Comparison of ENCODE assay signal across 23 mouse cellular contexts in the genomic region with DNA sequence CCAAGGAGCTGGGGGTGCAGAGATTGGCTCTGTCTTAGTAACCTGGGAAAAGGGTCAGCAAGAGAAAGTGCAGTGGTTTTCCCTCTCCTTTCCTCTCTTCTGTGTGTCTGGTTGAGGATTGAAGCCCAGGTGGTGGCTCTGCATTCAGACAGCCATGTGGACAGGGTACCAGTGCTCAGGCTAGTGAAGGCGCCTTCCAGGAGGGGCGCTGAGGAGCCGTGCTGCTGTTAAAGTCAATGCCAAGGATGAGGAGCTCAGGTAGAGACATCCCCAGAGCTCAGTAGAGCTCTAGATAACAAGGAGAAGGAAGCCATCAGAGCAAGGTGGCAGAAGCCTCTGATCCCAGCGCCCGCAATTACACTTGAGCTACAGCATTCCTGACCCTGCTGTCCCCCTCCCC. TPM values are rescaled to one million over a fixed set of nuclear protein-coding genes. Genes with fewer than 3 reads are reported as not detected.
DNase-seq lines count a peak whose midpoint lies in the region; ATAC-seq and TF ChIP-seq lines count a peak whose summit lies in the region.
"Had no signal": no experiment of that assay in that cellular context is flagged by ENCODE, and none has a peak within 500 bp of the region (broad histone marks: within the 10 kb centered on the region; RNA-seq: fewer than 3 reads in every experiment).

No protein-coding gene starts in this region.

- no peak for TF ChIP-seq EP300 in liver, embryonic 14.5 days (IDR thresholded peaks at IDR 0.05; ENCODE audit: low read depth)

- ATAC-seq in liver, embryonic 14.5 days (ENCODE audit: insufficient read depth) = no peak
- no peak for ATAC-seq in liver, embryonic 11.5 days (replicated peaks; ENCODE audit: low FRiP score)
- ATAC-seq: CD4-positive, CD25-positive, alpha-beta regulatory T cell, adult 4 months; midbrain, embryonic 15.5 days had no signal

- H3K9me3 ChIP-seq in liver, embryonic 14.5 days (ENCODE audit: control insufficient read depth, low read length) = no peaks in the 10 kb centered on the region
- no peaks in the 10 kb centered on the region for H3K9me3 ChIP-seq in liver, embryonic 11.5 days (ENCODE audit: control insufficient read depth, low read length)
- H3K9me3 ChIP-seq: embryonic facial prominence, embryonic 13.5 days; heart, embryonic 12.5 days; hindbrain, embryonic 13.5 days; liver, embryonic 13.5 days; midbrain, embryonic 15.5 days had no signal

- no peak overlapping the region for H3K4me2 ChIP-seq in liver, embryonic 14.5 days (ENCODE audit: low read depth)
- H3K4me2 ChIP-seq in liver, embryonic 11.5 days = no peak overlapping the region
- H3K4me2 ChIP-seq: embryonic facial prominence, embryonic 13.5 days; heart, embryonic 12.5 days; hindbrain, embryonic 13.5 days; liver, embryonic 13.5 days; midbrain, embryonic 15.5 days had no signal

- peak; percentile 65 for DNase-seq in cerebellum, adult 9-11 months
- DNase-seq in cerebellum, adult 11 months = no peak
- DNase-seq in gastrocnemius, adult 2 months = no peak
- no peak for DNase-seq in gastrocnemius, adult 18-20 months (ENCODE audit: low spot score)
- no peak for DNase-seq in liver, embryonic 14.5 days (ENCODE audit: low read depth in 3 of 3, low spot score in 3 of 3)
- DNase-seq in liver, embryonic 11.5 days (ENCODE audit: low spot score) = no peak
- peak; percentile 53 for DNase-seq in brain, adult 2 months (ENCODE audit: low read depth, low spot score)
- DNase-seq in spleen, postnatal 10 days (ENCODE audit: low spot score in 2 of 2) = no peak
- DNase-seq: gastrocnemius, postnatal 10 days; heart, adult 11 months; heart, postnatal 14 days; layer of hippocampus, adult 9-11 months; liver, embryonic 13.5 days; lung, postnatal 14 days; right cerebral cortex, postnatal 25 days had no signal

- H3K36me3 ChIP-seq in liver, embryonic 14.5 days (replicated peaks; ENCODE audit: control insufficient read depth, insufficient read depth, low read depth) = no peaks in the 10 kb centered on the region
- no peaks in the 10 kb centered on the region for H3K36me3 ChIP-seq in liver, embryonic 11.5 days (ENCODE audit: control insufficient read depth, insufficient read depth, low read length)
- H3K36me3 ChIP-seq: embryonic facial prominence, embryonic 13.5 days; heart, embryonic 12.5 days; liver, embryonic 13.5 days; midbrain, embryonic 15.5 days had no signal

- H3K27me3 ChIP-seq in liver, embryonic 14.5 days (ENCODE audit: control insufficient read depth, insufficient read depth, low read length) = no peaks in the 10 kb centered on the region
- H3K27me3 ChIP-seq in liver, embryonic 11.5 days (replicated peaks; ENCODE audit: control insufficient read depth, insufficient read depth, low read length) = no peaks in the 10 kb centered on the region
- H3K27me3 ChIP-seq: embryonic facial prominence, embryonic 13.5 days; heart, embryonic 12.5 days; hindbrain, embryonic 13.5 days; liver, embryonic 13.5 days; midbrain, embryonic 15.5 days had no signal

- no peak for TF ChIP-seq CTCF in gastrocnemius, adult 2 months (IDR thresholded peaks at IDR 0.05)
- peak; percentile 25; the same call in 1 of the 2 replicates for TF ChIP-seq CTCF in liver, embryonic 14.5 days (IDR thresholded peaks at IDR 0.05; ENCODE audit: low read depth)

- intact Hi-C loops in gastrocnemius, adult 2 months (cut with DNase I) = loop anchor here (5.0 kb wide), 1 partner anchor 35 kb away; a partner anchor contains a TSS

- H3K9ac ChIP-seq in liver, embryonic 14.5 days (replicated peaks) = no peak overlapping the region
- H3K9ac ChIP-seq in liver, embryonic 11.5 days (ENCODE audit: low read depth, low read length) = no peak overlapping the region
- H3K9ac ChIP-seq: embryonic facial prominence, embryonic 13.5 days; heart, embryonic 12.5 days; hindbrain, embryonic 13.5 days; liver, embryonic 13.5 days; midbrain, embryonic 15.5 days had no signal

- H3K27ac ChIP-seq in gastrocnemius, adult 2 months = peak overlapping the region; percentile 84
- H3K27ac ChIP-seq in liver, embryonic 14.5 days = no peak overlapping the region
- H3K27ac ChIP-seq in liver, embryonic 11.5 days (ENCODE audit: low read depth, low read length) = no peak overlapping the region
- H3K27ac ChIP-seq: embryonic facial prominence, embryonic 13.5 days; hindbrain, embryonic 13.5 days; liver, embryonic 13.5 days; midbrain, embryonic 15.5 days had no signal

- peaks cover 0 to 15% of the 10 kb centered on the region in 2 experiments; a peak in 2 of 4 replicates for H3K4me1 ChIP-seq in liver, embryonic 14.5 days (replicated peaks; ENCODE audit: control insufficient read depth in 2 of 2, insufficient read depth in 2 of 2, low read length in 1 of 2)
- peaks cover 27% of the 10 kb centered on the region for H3K4me1 ChIP-seq in liver, embryonic 11.5 days (replicated peaks; ENCODE audit: control insufficient read depth, insufficient read depth, low read length)

- 76% methylated on average over 5 of the region's 5 CpGs for WGBS in liver, embryonic 14.5 days (ENCODE audit: insufficient replicate concordance)
- WGBS in liver, embryonic 11.5 days = 71% methylated on average over 5 of the region's 5 CpGs

- H3K4me3 ChIP-seq in gastrocnemius, adult 2 months = no peak overlapping the region
- H3K4me3 ChIP-seq in liver, embryonic 14.5 days (ENCODE audit: insufficient read depth in 1 of 2, low read depth in 2 of 2, low read length in 2 of 2) = no peak overlapping the region
- H3K4me3 ChIP-seq in liver, embryonic 11.5 days (ENCODE audit: low read depth, low read length) = no peak overlapping the region
- H3K4me3 ChIP-seq: embryonic facial prominence, embryonic 13.5 days; heart, embryonic 12.5 days; hindbrain, embryonic 13.5 days; liver, embryonic 13.5 days; midbrain, embryonic 15.5 days had no signal

RNA-seq across cellular contexts. Expression of a gene that starts 30.8 kb away (rescaled TPM):
- 10 to 100 TPM; 43.4 to 51.7 TPM for total RNA-seq in gastrocnemius, adult 2 months (2021)
- 10 to 100 TPM; 42.4 to 45.8 TPM for total RNA-seq in gastrocnemius, adult 18-20 months (2021)
- polyA plus RNA-seq in liver, embryonic 14.5 days (2012; rRNA removed) = 42.3 and 64.5 TPM in 2 replicates
- polyA plus RNA-seq in liver, embryonic 14.5 days (2014; fragmentation: Nextera tagmentation; extraction: Ambion mirVana) = 60.4 and 66.0 TPM in 2 replicates
- 161 TPM in 2 replicates for polyA plus RNA-seq in liver, embryonic 11.5 days (2014; fragmentation: Nextera tagmentation; extraction: Ambion mirVana)

RNA-seq across cellular contexts. Expression of a gene that starts 33.1 kb away (rescaled TPM):
- 1 to 10 TPM; 4.7 to 5.0 TPM for total RNA-seq in gastrocnemius, adult 2 months (2021)
- 1 to 10 TPM; 3.6 to 3.7 TPM for total RNA-seq in gastrocnemius, adult 18-20 months (2021)
- polyA plus RNA-seq in liver, embryonic 14.5 days (2012; rRNA removed) = 4.2 and 4.3 TPM in 2 replicates
- 1.6 TPM in 2 replicates for polyA plus RNA-seq in liver, embryonic 14.5 days (2014; fragmentation: Nextera tagmentation; extraction: Ambion mirVana)
- 8.0 TPM in 2 replicates for polyA plus RNA-seq in liver, embryonic 11.5 days (2014; fragmentation: Nextera tagmentation; extraction: Ambion mirVana)

RNA-seq across cellular contexts. Expression of a gene that starts 54.6 kb away (rescaled TPM):
- 1,000 to 10,000 TPM in 1 of 2 experiments, 100 to 1,000 TPM in 1; 528 to 1,790 TPM for total RNA-seq in gastrocnemius, adult 2 months (2021)
- 100 to 1,000 TPM; 624 to 860 TPM for total RNA-seq in gastrocnemius, adult 18-20 months (2021)
- polyA plus RNA-seq in liver, embryonic 14.5 days (2012; rRNA removed) = 0.10 TPM in 1 of 2 replicates, not detected in the other
- 0.18 TPM in 1 of 2 replicates, not detected in the other for polyA plus RNA-seq in liver, embryonic 14.5 days (2014; fragmentation: Nextera tagmentation; extraction: Ambion mirVana)
- polyA plus RNA-seq in liver, embryonic 11.5 days (2014; fragmentation: Nextera tagmentation; extraction: Ambion mirVana) = 2.1 and 6.8 TPM in 2 replicates
- total RNA-seq: megakaryocyte-erythroid progenitor cell, adult 5-6 weeks; MEL; neutrophil, adult 5-6 weeks had no signal
- polyA plus RNA-seq: CD4-positive, CD25-positive, alpha-beta regulatory T cell, adult 4 months had no signal

RNA-seq across cellular contexts. Expression of a gene that starts 59.9 kb away (rescaled TPM):
- 1 to 10 TPM in 1 of 2 experiments, under 1 TPM in 1; 0.99 to 1.3 TPM for total RNA-seq in gastrocnemius, adult 2 months (2021)
- total RNA-seq in gastrocnemius, adult 18-20 months (2021) = 1 to 10 TPM in 1 of 2 experiments, under 1 TPM in 1; 0.82 to 1.1 TPM
- 3.4 and 3.8 TPM in 2 replicates for polyA plus RNA-seq in liver, embryonic 14.5 days (2012; rRNA removed)
- polyA plus RNA-seq in liver, embryonic 14.5 days (2014; fragmentation: Nextera tagmentation; extraction: Ambion mirVana) = 2.0 and 2.4 TPM in 2 replicates
- polyA plus RNA-seq in liver, embryonic 11.5 days (2014; fragmentation: Nextera tagmentation; extraction: Ambion mirVana) = 11.0 and 11.7 TPM in 2 replicates
- total RNA-seq: megakaryocyte-erythroid progenitor cell, adult 5-6 weeks; neutrophil, adult 5-6 weeks had no signal
- polyA plus RNA-seq: CD4-positive, CD25-positive, alpha-beta regulatory T cell, adult 4 months had no signal

Comparison
In these comparisons a context has a peak if more than half of its experiments do, and no peak if none do; other contexts are left out.
1. DNase-seq: peak in cerebellum, adult 9-11 months (single experiment) and brain, adult 2 months (single experiment); none in cerebellum, adult 11 months (single experiment), gastrocnemius, adult 2 months (single experiment), gastrocnemius, adult 18-20 months (single experiment), liver, embryonic 14.5 days (0 of 3), liver, embryonic 11.5 days (single experiment) and spleen, postnatal 10 days (0 of 2).